Mouse (Mus musculus) MEL (cell line): ENCODE measurements around the gene Dnajc2. TPM values are rescaled to one million over a fixed set of nuclear protein-coding genes. Genes with fewer than 3 reads are reported as not detected.

Experiments
- DNase-seq: peaks from one replicate; pipeline ENCODE4 v3.0.0; 2011; ENCODE audit warnings: low read depth, low spot score
- H3K27ac ChIP-seq: 2 replicates; pipeline ENCODE4 v1.5.1; 2012; ENCODE audit warnings: low read depth, mild to moderate bottlenecking, control low read depth, low read length, moderate library complexity; ENCODE audit not compliant: control insufficient read depth
- H3K27me3 ChIP-seq, 2 experiments: fragments of 150-350 bp in 1 of 2; sonication (generic) in 1 of 2; 2 replicates each; pipeline ENCODE4 v1.6.1; 2012; ENCODE audit warnings: low read length in 2 of 2, mild to moderate bottlenecking in 2 of 2, improper control_type of control experiment in 1 of 2, moderate library complexity in 1 of 2; ENCODE audit not compliant: insufficient read depth in 2 of 2, control insufficient read depth in 1 of 2
- H3K36me3 ChIP-seq, 2 experiments: 2 replicates each; pipeline ENCODE4 v1.6.1; 2012 to 2014; ENCODE audit warnings: low read length in 2 of 2, improper control_type of control experiment in 1 of 2, inconsistent platforms in 1 of 2, mild to moderate bottlenecking in 1 of 2; ENCODE audit not compliant: insufficient read depth in 2 of 2, control insufficient read depth in 1 of 2
- H3K4me1 ChIP-seq, 2 experiments: fragments of 150-350 bp in 1 of 2; sonication (generic) in 1 of 2; 2 replicates each; pipeline ENCODE4 v1.6.1; 2012; ENCODE audit warnings: low read length in 2 of 2, improper control_type of control experiment in 1 of 2, mild to moderate bottlenecking in 1 of 2; ENCODE audit not compliant: insufficient read depth in 2 of 2, control insufficient read depth in 1 of 2
- H3K4me3 ChIP-seq, 2 experiments: fragments of 150-350 bp in 1 of 2; sonication (generic) in 1 of 2; 2 replicates each; pipeline ENCODE4 v1.5.1; 2012; ENCODE audit warnings: low read depth in 2 of 2, low read length in 2 of 2, mild to moderate bottlenecking in 2 of 2, moderate library complexity in 2 of 2, control low read depth in 1 of 2, improper control_type of control experiment in 1 of 2; ENCODE audit not compliant: control insufficient read depth in 1 of 2, insufficient read depth in 1 of 2
- H3K79me2 ChIP-seq: 2 replicates; pipeline ENCODE4 v1.6.1; 2012; ENCODE audit warnings: mild to moderate bottlenecking, low read length, moderate library complexity; ENCODE audit not compliant: control insufficient read depth, poor library complexity, insufficient read depth
- H3K9ac ChIP-seq: 2 replicates; pipeline ENCODE4 v1.6.1; 2012; ENCODE audit warnings: low read depth, mild to moderate bottlenecking, control low read depth, low read length, moderate library complexity; ENCODE audit not compliant: control insufficient read depth, poor library complexity, severe bottlenecking
- H3K9me3 ChIP-seq: fragments of 150-350 bp; sonication (generic); replicated peaks from 2 replicates; pipeline ENCODE4 v1.6.1; 2012; ENCODE audit warnings: mild to moderate bottlenecking, low read length, improper control_type of control experiment, moderate library complexity; ENCODE audit not compliant: insufficient read depth
- BHLHE40 ChIP-seq: IDR thresholded peaks from 2 replicates; pipeline ENCODE4 v1.6.1; 2012; ENCODE audit warnings: low read depth, mild to moderate bottlenecking, inconsistent platforms, low read length, improper control_type of control experiment, borderline replicate concordance
- CHD1 ChIP-seq: IDR thresholded peaks from 2 replicates; pipeline ENCODE4 v1.6.1; 2012; ENCODE audit warnings: low read depth, mild to moderate bottlenecking, inconsistent platforms, low read length, improper control_type of control experiment
- CHD2 ChIP-seq: IDR thresholded peaks from 2 replicates; pipeline ENCODE4 v1.6.1; 2011; ENCODE audit warnings: low read length, improper control_type of control experiment
- EP300 ChIP-seq, 2 experiments: IDR thresholded peaks; 2 replicates each; pipeline ENCODE4 v1.6.1; 2011; ENCODE audit warnings: improper control_type of control experiment in 2 of 2, low read length in 2 of 2, low read depth in 1 of 2, mild to moderate bottlenecking in 1 of 2
- GABPA ChIP-seq: IDR thresholded peaks from 2 replicates; pipeline ENCODE4 v1.6.1; 2012; ENCODE audit warnings: low read depth, mild to moderate bottlenecking, inconsistent platforms, low read length, improper control_type of control experiment, moderate library complexity
- GATA1 ChIP-seq: IDR thresholded peaks from 2 replicates; pipeline ENCODE4 v1.6.1; 2011; ENCODE audit warnings: low read depth, low read length, improper control_type of control experiment
- HCFC1 ChIP-seq: IDR thresholded peaks from 2 replicates; pipeline ENCODE4 v1.6.1; 2012; ENCODE audit warnings: low read depth, mild to moderate bottlenecking, inconsistent platforms, low read length, improper control_type of control experiment, moderate library complexity
- JUND ChIP-seq: IDR thresholded peaks from 2 replicates; pipeline ENCODE4 v1.6.1; 2011; ENCODE audit warnings: low read depth, mild to moderate bottlenecking, improper control_type of control experiment, low read length
- KAT2A ChIP-seq: conservative IDR thresholded peaks from 2 replicates; pipeline ENCODE4 v1.6.1; 2012; ENCODE audit warnings: low read depth, low read length, improper control_type of control experiment, inconsistent platforms
- MAZ ChIP-seq: IDR thresholded peaks from 2 replicates; pipeline ENCODE4 v1.6.1; 2012; ENCODE audit warnings: low read depth, mild to moderate bottlenecking, inconsistent platforms, low read length, improper control_type of control experiment
- MEF2A ChIP-seq: IDR thresholded peaks from 2 replicates; pipeline ENCODE4 v1.6.1; 2014; ENCODE audit warnings: low read depth, mild to moderate bottlenecking, inconsistent platforms, low read length, improper control_type of control experiment; ENCODE audit not compliant: poor library complexity, insufficient replicate concordance, severe bottlenecking; ENCODE audit errors: extremely low read depth
- MXI1 ChIP-seq: IDR thresholded peaks from 2 replicates; pipeline ENCODE4 v1.6.1; 2011; ENCODE audit warnings: mild to moderate bottlenecking, low read depth, low read length, improper control_type of control experiment
- MYB ChIP-seq: IDR thresholded peaks from 2 replicates; pipeline ENCODE4 v1.6.1; 2011; ENCODE audit warnings: mild to moderate bottlenecking, low read depth, low read length, improper control_type of control experiment
- NELFE ChIP-seq: IDR thresholded peaks from 2 replicates; pipeline ENCODE4 v1.6.1; 2011; ENCODE audit warnings: low read depth, low read length, improper control_type of control experiment
- POLR2AphosphoS2 ChIP-seq: IDR thresholded peaks from 2 replicates; pipeline ENCODE4 v1.6.1; 2011; ENCODE audit warnings: low read length, improper control_type of control experiment
- POLR2AphosphoS5 ChIP-seq: IDR thresholded peaks from 2 replicates; pipeline ENCODE4 v1.6.1; 2012; ENCODE audit warnings: low read depth, borderline replicate concordance, mild to moderate bottlenecking, inconsistent platforms, low read length, moderate library complexity, mixed read lengths
- RAD21 ChIP-seq: IDR thresholded peaks from 2 replicates; pipeline ENCODE4 v1.6.1; 2011; ENCODE audit warnings: mild to moderate bottlenecking, low read depth, low read length, improper control_type of control experiment
- RCOR1 ChIP-seq: IDR thresholded peaks from 2 replicates; pipeline ENCODE4 v1.6.1; 2012; ENCODE audit warnings: low read depth, mild to moderate bottlenecking, inconsistent platforms, low read length, improper control_type of control experiment
- SIN3A ChIP-seq: IDR thresholded peaks from 2 replicates; pipeline ENCODE4 v1.6.1; 2012; ENCODE audit warnings: low read length, improper control_type of control experiment, inconsistent platforms
- SMC3 ChIP-seq: IDR thresholded peaks from 2 replicates; pipeline ENCODE4 v1.6.1; 2011; ENCODE audit warnings: low read depth, low read length, improper control_type of control experiment
- TAL1 ChIP-seq: IDR thresholded peaks from 2 replicates; pipeline ENCODE4 v1.6.1; 2012; ENCODE audit warnings: mild to moderate bottlenecking, inconsistent platforms, low read length, moderate library complexity, mixed read lengths
- TBP ChIP-seq: IDR thresholded peaks from 2 replicates; pipeline ENCODE4 v1.8.0; 2011; ENCODE audit warnings: low read depth, low read length, improper control_type of control experiment
- TCF12 ChIP-seq: IDR thresholded peaks from 2 replicates; pipeline ENCODE4 v1.6.1; 2014; ENCODE audit warnings: low read depth, mild to moderate bottlenecking, inconsistent platforms, low read length, improper control_type of control experiment, moderate library complexity
- UBTF ChIP-seq: IDR thresholded peaks from 2 replicates; pipeline ENCODE4 v1.6.1; 2012; ENCODE audit warnings: low read depth, mild to moderate bottlenecking, inconsistent platforms, low read length, improper control_type of control experiment, moderate library complexity, borderline replicate concordance; ENCODE audit not compliant: insufficient read depth
- USF1 ChIP-seq: IDR thresholded peaks from 2 replicates; pipeline ENCODE4 v1.6.1; 2014; ENCODE audit warnings: low read depth, mild to moderate bottlenecking, inconsistent platforms, low read length, improper control_type of control experiment, moderate library complexity
- ZMIZ1 ChIP-seq: IDR thresholded peaks from 2 replicates; pipeline ENCODE4 v1.6.1; 2012; ENCODE audit warnings: low read depth, mild to moderate bottlenecking, inconsistent platforms, low read length, improper control_type of control experiment, moderate library complexity
- ZNF384 ChIP-seq: IDR thresholded peaks from 2 replicates; pipeline ENCODE4 v1.6.1; 2012; ENCODE audit warnings: low read depth, mild to moderate bottlenecking, inconsistent platforms, low read length, improper control_type of control experiment
- polyA plus RNA-seq, 2 experiments: library from polyadenylated mRNA; stranded (reverse) in 1 of 2; unstranded in 1 of 2; fragments of >175 nt in 1 of 2; fragments of >200 nt in 1 of 2; gene quantifications; 2 replicates each; pipeline versions ENCODE4 v1.2.1 to v1.2.4; 2012; ENCODE audit warnings: low replicate concordance in 2 of 2, low read depth in 1 of 2; ENCODE audit not compliant: insufficient read length in 2 of 2, insufficient read depth in 1 of 2, missing spikeins in 1 of 2
- total RNA-seq: library from RNA; depleted of rRNA; stranded (reverse); fragments of 300-350 nt; gene quantifications from 2 replicates; pipeline ENCODE4 v1.2.3, GENCODE M21; 2012

The Dnajc2 gene
- total and polyA plus RNA-seq, 3 experiments: 64.7 to 211 (median 199) TPM

GRCm38 (mm10) chr5:21739881-21740280 is 45.2 kb downstream of the Dnajc2 start:
- H3K9me3 ChIP-seq: no peaks in the 10 kb centered on the region
- peaks cover 0 to 14% of the 10 kb centered on the region in 2 experiments; a peak in 3 of 4 replicates for H3K4me1 ChIP-seq
- H3K27ac ChIP-seq: no peak overlapping the region
- peaks cover 4 to 10% of the 10 kb centered on the region in 2 experiments for H3K36me3 ChIP-seq
- no peak overlapping the region for H3K9ac ChIP-seq
- DNase-seq: no peak
- TF ChIP-seq ZMIZ1 (no peak), SMC3 (no peak), UBTF (no peak), GABPA (no peak), RCOR1 (no peak), MEF2A (no peak), POLR2AphosphoS5 (no peak), CHD1 (no peak), GATA1 (no peak), EP300 (IDR thresholded peaks at IDR 0.05; ENCODE audit: low read depth in 1 of 2, low read length in 2 of 2) (no peak), KAT2A (no peak), TCF12 (no peak), RAD21 (no peak), POLR2AphosphoS2 (no peak), MYB (no peak), SIN3A (no peak), USF1 (no peak), HCFC1 (no peak)
- TF ChIP-seq, all 39 proteins: peak for 0
- Histone ChIP-seq H3K4me3 (no peak overlapping the region), H3K79me2 (peaks cover 16% of the 10 kb centered on the region), H3K27me3 (no peaks in the 10 kb centered on the region)

- peaks cover 9 to 10% of the 10 kb centered on the region in 2 experiments for H3K36me3 ChIP-seq
Measured at GRCm38 (mm10) chr5:21739120-21739519, 45.9 kb downstream of the Dnajc2 start.

More at GRCm38 (mm10) chr5:21739120-21739519, 45.9 kb downstream of the Dnajc2 start:
- no peak overlapping the region for H3K27ac ChIP-seq
- no peak overlapping the region for H3K9ac ChIP-seq
- TF ChIP-seq JUND: no peak
- no peak for TF ChIP-seq BHLHE40
- TF ChIP-seq MYB: no peak
- no peak for TF ChIP-seq SMC3
- TF ChIP-seq UBTF: no peak
- TF ChIP-seq MEF2A: no peak
- TF ChIP-seq HCFC1: no peak
- TF ChIP-seq NELFE: no peak
- TF ChIP-seq MAZ: no peak
- TF ChIP-seq CHD2: no peak
- no peak for TF ChIP-seq ZMIZ1
- no peak for TF ChIP-seq TBP
- TF ChIP-seq TAL1: no peak
- no peak for TF ChIP-seq MXI1
- no peak for TF ChIP-seq USF1
- no peak for TF ChIP-seq TCF12
- TF ChIP-seq ZNF384: no peak
- TF ChIP-seq, all 39 proteins: peak for 0
- DNase-seq: no peak
- Histone ChIP-seq H3K9me3 (no peaks in the 10 kb centered on the region), H3K79me2 (peaks cover 16% of the 10 kb centered on the region), H3K4me1 (peaks cover 0 to 14% of the 10 kb centered on the region in 2 experiments; a peak in 3 of 4 replicates), H3K4me3 (no peak overlapping the region), H3K27me3 (no peaks in the 10 kb centered on the region)
